Comparison of ENCODE assay signal across 9 mouse cellular contexts in the genomic region with DNA sequence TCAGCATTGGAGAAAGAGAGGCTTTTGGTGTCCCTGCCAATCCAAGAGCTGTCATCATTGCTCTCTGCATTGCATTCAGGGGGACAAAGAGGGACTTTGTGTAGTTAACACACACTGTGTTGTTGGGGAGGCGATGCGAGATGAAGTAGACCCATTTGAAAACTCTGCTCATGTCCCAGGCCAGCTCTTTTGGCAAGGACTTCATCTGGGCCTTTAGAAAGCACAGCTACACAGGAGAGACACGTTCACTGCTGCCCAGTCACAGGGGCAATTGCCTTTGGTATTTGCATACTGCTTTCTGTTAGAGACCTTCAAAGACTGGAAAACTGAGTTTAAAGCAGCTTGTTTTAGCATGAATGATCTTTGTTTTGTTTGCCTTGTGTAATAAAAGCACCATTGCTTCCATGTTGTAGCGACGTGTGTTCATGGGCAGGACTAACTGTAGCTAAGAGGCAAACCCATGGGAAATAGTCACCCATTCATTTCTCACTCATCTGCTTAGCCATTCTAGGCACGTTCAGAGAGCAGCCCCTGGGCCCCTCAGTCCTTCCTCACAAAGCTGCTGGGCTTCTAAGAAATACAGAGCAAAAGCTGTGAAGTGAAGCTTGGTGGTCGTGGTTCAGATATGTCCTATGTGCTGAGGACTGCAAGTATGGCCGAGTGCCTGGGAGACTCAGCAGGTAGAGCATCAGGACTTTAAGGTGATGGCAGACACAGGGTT.
DNase-seq lines count a peak whose midpoint lies in the region; ATAC-seq lines count a peak whose summit lies in the region.
"Had no signal": no experiment of that assay in that cellular context is flagged by ENCODE, and none has a peak within 500 bp of the region (broad histone marks: within the 10 kb centered on the region; RNA-seq: fewer than 3 reads in every experiment).

No protein-coding gene starts in this region.

- intact Hi-C loops in heart, postnatal 36 days (cut with DNase I): no loop called here

- no peaks in the 10 kb centered on the region for H3K36me3 ChIP-seq in forebrain, embryonic 14.5 days (ENCODE audit: control insufficient read depth, insufficient read depth, low read length)
- no peaks in the 10 kb centered on the region for H3K36me3 ChIP-seq in midbrain, embryonic 15.5 days (replicated peaks)
- no peaks in the 10 kb centered on the region for H3K36me3 ChIP-seq in intestine, embryonic 15.5 days
- H3K36me3 ChIP-seq: lung, embryonic 15.5 days had no signal

- H3K4me2 ChIP-seq in forebrain, embryonic 14.5 days (ENCODE audit: low read length): no peak overlapping the region
- H3K4me2 ChIP-seq in midbrain, embryonic 15.5 days: no peak overlapping the region
- no peak overlapping the region for H3K4me2 ChIP-seq in intestine, embryonic 15.5 days (replicated peaks)
- H3K4me2 ChIP-seq: lung, embryonic 15.5 days had no signal

- no peaks in the 10 kb centered on the region for H3K27me3 ChIP-seq in forebrain, embryonic 14.5 days (replicated peaks; ENCODE audit: control insufficient read depth, insufficient read depth, low read length)
- no peaks in the 10 kb centered on the region for H3K27me3 ChIP-seq in midbrain, embryonic 15.5 days (replicated peaks)
- H3K27me3 ChIP-seq in intestine, embryonic 15.5 days (replicated peaks): no peaks in the 10 kb centered on the region
- H3K27me3 ChIP-seq: lung, embryonic 15.5 days had no signal

- H3K9ac ChIP-seq in forebrain, embryonic 14.5 days (ENCODE audit: low read length): no peak overlapping the region
- no peak overlapping the region for H3K9ac ChIP-seq in midbrain, embryonic 15.5 days
- no peak overlapping the region for H3K9ac ChIP-seq in intestine, embryonic 15.5 days
- H3K9ac ChIP-seq: lung, embryonic 15.5 days had no signal

- peak overlapping the region; percentile 72; the same call in 1 of the 2 replicates for H3K27ac ChIP-seq in forebrain, embryonic 14.5 days (ENCODE audit: low read depth, low read length)
- peak overlapping the region; percentile 43; the same call in 1 of the 2 replicates for H3K27ac ChIP-seq in midbrain, embryonic 15.5 days
- H3K27ac ChIP-seq in intestine, embryonic 15.5 days: no peak overlapping the region
- H3K27ac ChIP-seq: lung, embryonic 15.5 days had no signal

- no peak overlapping the region for H3K4me3 ChIP-seq in forebrain, embryonic 14.5 days (ENCODE audit: low read depth, low read length)
- H3K4me3 ChIP-seq in midbrain, embryonic 15.5 days: no peak overlapping the region
- H3K4me3 ChIP-seq in intestine, embryonic 15.5 days (replicated peaks): no peak overlapping the region
- H3K4me3 ChIP-seq: lung, embryonic 15.5 days had no signal

- H3K4me1 ChIP-seq in forebrain, embryonic 14.5 days (ENCODE audit: control insufficient read depth, insufficient read depth, low read length): peaks cover 12% of the 10 kb centered on the region; the same call in 1 of the 2 replicates
- H3K4me1 ChIP-seq in midbrain, embryonic 15.5 days: no peaks in the 10 kb centered on the region
- H3K4me1 ChIP-seq in intestine, embryonic 15.5 days (replicated peaks): no peaks in the 10 kb centered on the region

- H3K9me3 ChIP-seq in forebrain, embryonic 14.5 days (replicated peaks; ENCODE audit: control insufficient read depth, low read length): no peaks in the 10 kb centered on the region
- no peaks in the 10 kb centered on the region for H3K9me3 ChIP-seq in midbrain, embryonic 15.5 days
- no peaks in the 10 kb centered on the region for H3K9me3 ChIP-seq in intestine, embryonic 15.5 days
- H3K9me3 ChIP-seq: lung, embryonic 15.5 days had no signal

- peak; percentile 93 for ATAC-seq in forebrain, embryonic 14.5 days
- peak; percentile 87 for ATAC-seq in midbrain, embryonic 15.5 days (replicated peaks)
- ATAC-seq in intestine, embryonic 15.5 days: no peak

- DNase-seq in cerebellum, adult 9-10 months: peak; percentile 5
- no peak for DNase-seq in cerebellum, adult 11-12 months
- DNase-seq in forebrain, embryonic 14.5 days (ENCODE audit: low spot score): peak; percentile 77
- DNase-seq in layer of hippocampus, adult 8-10 months (ENCODE audit: low spot score in 2 of 2): peak; percentile 30 to 60
- no peak for DNase-seq in heart, postnatal 36 days
- no peak for DNase-seq in kidney, adult 18-20 months

- WGBS in forebrain, embryonic 14.5 days: 25% methylated on average over 8 of the region's 8 CpGs
- 48% methylated on average over 8 of the region's 8 CpGs for WGBS in midbrain, embryonic 15.5 days
- WGBS in intestine, embryonic 15.5 days: 70% methylated on average over 8 of the region's 8 CpGs

Comparison
In these comparisons a context has a peak if more than half of its experiments do, and no peak if none do; other contexts are left out.
1. DNase-seq: peak in cerebellum, adult 9-10 months (single experiment), forebrain, embryonic 14.5 days (single experiment) and layer of hippocampus, adult 8-10 months (2 of 2); none in cerebellum, adult 11-12 months (single experiment), heart, postnatal 36 days (0 of 2) and kidney, adult 18-20 months (single experiment).